Mouse (Mus musculus): ENCODE results near the gene Cbarp. TPM values are rescaled to one million over a fixed set of nuclear protein-coding genes. Genes with fewer than 3 reads are reported as not detected.

Gene Cbarp
- total and polyA plus RNA-seq, 3 experiments = 0.19 to 2.4 (median 2.3) TPM

GRCm38 (mm10) chr10:80084817-80085487 lies 55.7 kb downstream of the Cbarp start:
- TF ChIP-seq TCF12 (IDR thresholded peaks at IDR 0.05; ENCODE audit: low read depth, low read length) = no peak
- no peak for TF ChIP-seq USF1 (IDR thresholded peaks at IDR 0.05; ENCODE audit: low read depth, low read length)
- no peak for TF ChIP-seq POLR2A (IDR thresholded peaks at IDR 0.05; ENCODE audit: low read depth, low read length)
- no peak for TF ChIP-seq CHD2 (IDR thresholded peaks at IDR 0.05; ENCODE audit: low read length)
- TF ChIP-seq PAX5 (IDR thresholded peaks at IDR 0.05; ENCODE audit: low read length) = no peak
- no peak for TF ChIP-seq RAD21 (IDR thresholded peaks at IDR 0.05; ENCODE audit: low read depth, low read length)
- no peak for TF ChIP-seq JUN (IDR thresholded peaks at IDR 0.05; ENCODE audit: insufficient read depth, low read depth, low read length)
- TF ChIP-seq ETS1 (conservative IDR thresholded peaks at IDR 0.05; ENCODE audit: low read depth, low read length) = no peak
- TF ChIP-seq HCFC1 (IDR thresholded peaks at IDR 0.05; ENCODE audit: low read depth, low read length) = no peak
- no peak for TF ChIP-seq ELF1 (IDR thresholded peaks at IDR 0.05; ENCODE audit: low read depth, low read length)
- no peak for TF ChIP-seq USF2 (conservative IDR thresholded peaks at IDR 0.05; ENCODE audit: low read depth, low read length)
- no peak for TF ChIP-seq POLR2AphosphoS2 (IDR thresholded peaks at IDR 0.05; ENCODE audit: low read depth, low read length)
- TF ChIP-seq MEF2A (IDR thresholded peaks at IDR 0.05; ENCODE audit: borderline replicate concordance, low read depth, low read length) = no peak
- TF ChIP-seq ZMIZ1 (IDR thresholded peaks at IDR 0.05; ENCODE audit: low read depth, low read length) = no peak
- no peak for TF ChIP-seq JUND (conservative IDR thresholded peaks at IDR 0.05; ENCODE audit: low read depth, low read length)
- TF ChIP-seq E2F4 (IDR thresholded peaks at IDR 0.05; ENCODE audit: insufficient replicate concordance, low read depth, low read length) = no peak
- TF ChIP-seq MAZ (IDR thresholded peaks at IDR 0.05; ENCODE audit: low read depth, low read length) = no peak
- TF ChIP-seq ZNF384 (IDR thresholded peaks at IDR 0.05; ENCODE audit: low read depth, low read length) = no peak

GRCm38 (mm10) chr10:80081075-80081474 lies 59.6 kb downstream of the Cbarp start:
- Histone ChIP-seq H3K4me1 (ENCODE audit: control insufficient read depth in 1 of 2, insufficient read depth in 2 of 2) (peaks cover 31 to 70% of the 10 kb centered on the region in 2 experiments), H3K27ac (ENCODE audit: insufficient read depth, low read depth) (no peak overlapping the region), H3K4me3 (replicated peaks in 1 of 3; ENCODE audit: low read depth in 2 of 3, low read length in 2 of 3, poor library complexity in 1 of 3) (no peak overlapping the region), H3K27me3 (replicated peaks) (no peaks in the 10 kb centered on the region), H3K36me3 (replicated peaks in 1 of 2; ENCODE audit: control insufficient read depth in 1 of 2, insufficient read depth in 1 of 2, low read length in 1 of 2) (peaks cover 57 to 95% of the 10 kb centered on the region in 2 experiments), H3K9ac (ENCODE audit: insufficient read depth, low read depth) (no peak overlapping the region), H3K79me2 (replicated peaks; ENCODE audit: control insufficient read depth, extremely low read depth, insufficient read depth, poor library complexity, severe bottlenecking) (no peaks in the 10 kb centered on the region), H3K9me3 (replicated peaks; ENCODE audit: low read length) (no peaks in the 10 kb centered on the region), H3K4me2 (ENCODE audit: insufficient read depth, low read depth, poor library complexity, severe bottlenecking) (no peak overlapping the region)
- no peak for DNase-seq (ENCODE audit: extremely low read depth)
- dilution Hi-C loops (cut with MboI; ENCODE audit: extremely low pct_ligation_motif_present, extremely low pct_unique_long_range_greater_than_20kb, low sequenced_read_pairs) (no loop called here), in situ Hi-C loops (cut with MboI; ENCODE audit: low pct_ligation_motif_present, low pct_unique_long_range_greater_than_20kb, low sequenced_read_pairs) (no loop called here)
- TF ChIP-seq SMC3 (IDR thresholded peaks at IDR 0.05; ENCODE audit: low read depth, low read length) = peak; percentile 13; the same call in 1 of the 2 replicates
- peak in 1 of 2 experiments; percentile 37; a peak in 2 of 4 replicates for TF ChIP-seq CTCF (conservative IDR thresholded peaks at IDR 0.05 in 1 of 2, IDR thresholded peaks at IDR 0.05 in 1 of 2; ENCODE audit: low read depth in 2 of 2, low read length in 2 of 2)
- TF ChIP-seq E2F4 (IDR thresholded peaks at IDR 0.05; ENCODE audit: insufficient replicate concordance, low read depth, low read length) = no peak

More at GRCm38 (mm10) chr10:80084817-80085487, 55.7 kb downstream of the Cbarp start:
- dilution Hi-C loops (cut with MboI; ENCODE audit: extremely low pct_ligation_motif_present, extremely low pct_unique_long_range_greater_than_20kb, low sequenced_read_pairs) = no loop called here
- in situ Hi-C loops (cut with MboI; ENCODE audit: low pct_ligation_motif_present, low pct_unique_long_range_greater_than_20kb, low sequenced_read_pairs) = no loop called here
- no peak for DNase-seq (ENCODE audit: extremely low read depth)
- Histone ChIP-seq H3K27ac (ENCODE audit: insufficient read depth, low read depth) (no peak overlapping the region), H3K9me3 (replicated peaks; ENCODE audit: low read length) (no peaks in the 10 kb centered on the region), H3K79me2 (replicated peaks; ENCODE audit: control insufficient read depth, extremely low read depth, insufficient read depth, poor library complexity, severe bottlenecking) (no peaks in the 10 kb centered on the region), H3K4me2 (ENCODE audit: insufficient read depth, low read depth, poor library complexity, severe bottlenecking) (no peak overlapping the region), H3K36me3 (replicated peaks in 1 of 2; ENCODE audit: control insufficient read depth in 1 of 2, insufficient read depth in 1 of 2, low read length in 1 of 2) (peaks cover 43 to 93% of the 10 kb centered on the region in 2 experiments), H3K9ac (ENCODE audit: insufficient read depth, low read depth) (no peak overlapping the region), H3K4me1 (ENCODE audit: control insufficient read depth in 1 of 2, insufficient read depth in 2 of 2) (peaks cover 18 to 61% of the 10 kb centered on the region in 2 experiments), H3K27me3 (replicated peaks) (no peaks in the 10 kb centered on the region), H3K4me3 (replicated peaks in 1 of 3; ENCODE audit: low read depth in 2 of 3, low read length in 2 of 3, poor library complexity in 1 of 3) (no peak overlapping the region)

Other genes starting within 250 kb of the Cbarp start
Only the 20 nearest of the 33 such genes appear.
- gene Grin3b, start 170.1 kb downstream of the Cbarp start, total RNA-seq (2012; rRNA removed) = 0.59 and 0.76 TPM in 2 replicates
- 0.27 and 0.30 TPM in 2 replicates for gene Grin3b, start 170.1 kb downstream of the Cbarp start, total RNA-seq (2014; rRNA removed)
- gene Grin3b, start 170.1 kb downstream of the Cbarp start, polyA plus RNA-seq (2012; ENCODE audit: insufficient read length, low read depth) = 0.56 and 0.78 TPM in 2 replicates
- 67.1 and 71.7 TPM in 2 replicates for gene Tmem259, start 156.5 kb downstream of the Cbarp start, total RNA-seq (2012; rRNA removed)
- gene Tmem259, start 156.5 kb downstream of the Cbarp start, total RNA-seq (2014; rRNA removed) = 50.1 and 50.2 TPM in 2 replicates
- gene Tmem259, start 156.5 kb downstream of the Cbarp start, polyA plus RNA-seq (2012; ENCODE audit: insufficient read length, low read depth) = 66.0 and 84.2 TPM in 2 replicates
- 26.3 and 26.9 TPM in 2 replicates for gene Cnn2, start 152.3 kb downstream of the Cbarp start, total RNA-seq (2012; rRNA removed)
- 46.3 and 49.0 TPM in 2 replicates for gene Cnn2, start 152.3 kb downstream of the Cbarp start, total RNA-seq (2014; rRNA removed)
- 52.6 and 62.7 TPM in 2 replicates for gene Cnn2, start 152.3 kb downstream of the Cbarp start, polyA plus RNA-seq (2012; ENCODE audit: insufficient read length, low read depth)
- gene Abca7, start 144.3 kb downstream of the Cbarp start, total RNA-seq (2012; rRNA removed) = 6.8 and 7.0 TPM in 2 replicates
- gene Abca7, start 144.3 kb downstream of the Cbarp start, total RNA-seq (2014; rRNA removed) = 2.3 TPM in 2 replicates
- gene Abca7, start 144.3 kb downstream of the Cbarp start, polyA plus RNA-seq (2012; ENCODE audit: insufficient read length, low read depth) = 5.4 and 6.1 TPM in 2 replicates
- 23.4 and 25.9 TPM in 2 replicates for gene Arhgap45, start 124.2 kb downstream of the Cbarp start, total RNA-seq (2012; rRNA removed)
- 10.3 and 11.8 TPM in 2 replicates for gene Arhgap45, start 124.2 kb downstream of the Cbarp start, total RNA-seq (2014; rRNA removed)
- gene Arhgap45, start 124.2 kb downstream of the Cbarp start, polyA plus RNA-seq (2012; ENCODE audit: insufficient read length, low read depth) = 20.2 and 21.2 TPM in 2 replicates
- gene Polr2e, start 101.0 kb downstream of the Cbarp start, total RNA-seq (2012; rRNA removed) = 127 and 132 TPM in 2 replicates
- 98.3 and 105 TPM in 2 replicates for gene Polr2e, start 101.0 kb downstream of the Cbarp start, total RNA-seq (2014; rRNA removed)
- gene Polr2e, start 101.0 kb downstream of the Cbarp start, polyA plus RNA-seq (2012; ENCODE audit: insufficient read length, low read depth) = 194 and 227 TPM in 2 replicates
- 368 and 459 TPM in 2 replicates for gene Gpx4, start 93.7 kb downstream of the Cbarp start, total RNA-seq (2012; rRNA removed)
- 352 and 386 TPM in 2 replicates for gene Gpx4, start 93.7 kb downstream of the Cbarp start, total RNA-seq (2014; rRNA removed)
- gene Gpx4, start 93.7 kb downstream of the Cbarp start, polyA plus RNA-seq (2012; ENCODE audit: insufficient read length, low read depth) = 332 and 353 TPM in 2 replicates
- 20.7 and 22.6 TPM in 2 replicates for gene Sbno2, start 35.3 kb downstream of the Cbarp start, total RNA-seq (2012; rRNA removed)
- 9.0 and 9.7 TPM in 2 replicates for gene Sbno2, start 35.3 kb downstream of the Cbarp start, total RNA-seq (2014; rRNA removed)
- 21.1 and 24.2 TPM in 2 replicates for gene Sbno2, start 35.3 kb downstream of the Cbarp start, polyA plus RNA-seq (2012; ENCODE audit: insufficient read length, low read depth)
- gene Stk11, start 25.0 kb downstream of the Cbarp start, total RNA-seq (2012; rRNA removed) = 64.8 and 65.9 TPM in 2 replicates
- gene Stk11, start 25.0 kb downstream of the Cbarp start, total RNA-seq (2014; rRNA removed) = 47.4 and 48.5 TPM in 2 replicates
- 93.4 and 94.9 TPM in 2 replicates for gene Stk11, start 25.0 kb downstream of the Cbarp start, polyA plus RNA-seq (2012; ENCODE audit: insufficient read length, low read depth)
- gene Atp5d, start 2.2 kb downstream of the Cbarp start, total RNA-seq (2012; rRNA removed) = 270 and 326 TPM in 2 replicates
- 85.8 and 106 TPM in 2 replicates for gene Atp5d, start 2.2 kb downstream of the Cbarp start, total RNA-seq (2014; rRNA removed)
- 306 and 352 TPM in 2 replicates for gene Atp5d, start 2.2 kb downstream of the Cbarp start, polyA plus RNA-seq (2012; ENCODE audit: insufficient read length, low read depth)
- gene Midn, start 7.4 kb upstream of the Cbarp start, total RNA-seq (2012; rRNA removed) = 11.6 and 16.2 TPM in 2 replicates
- 3.9 and 4.7 TPM in 2 replicates for gene Midn, start 7.4 kb upstream of the Cbarp start, total RNA-seq (2014; rRNA removed)
- gene Midn, start 7.4 kb upstream of the Cbarp start, polyA plus RNA-seq (2012; ENCODE audit: insufficient read length, low read depth) = 25.2 and 33.2 TPM in 2 replicates
- 28.3 and 34.4 TPM in 2 replicates for gene Cirbp, start 25.1 kb upstream of the Cbarp start, total RNA-seq (2012; rRNA removed)
- gene Cirbp, start 25.1 kb upstream of the Cbarp start, total RNA-seq (2014; rRNA removed) = 27.0 and 31.9 TPM in 2 replicates
- 40.2 and 45.9 TPM in 2 replicates for gene Cirbp, start 25.1 kb upstream of the Cbarp start, polyA plus RNA-seq (2012; ENCODE audit: insufficient read length, low read depth)
- gene 1600002K03Rik, start 32.1 kb upstream of the Cbarp start, total RNA-seq (2012; rRNA removed) = 30.5 and 37.7 TPM in 2 replicates
- 34.3 and 40.2 TPM in 2 replicates for gene 1600002K03Rik, start 32.1 kb upstream of the Cbarp start, total RNA-seq (2014; rRNA removed)
- gene 1600002K03Rik, start 32.1 kb upstream of the Cbarp start, polyA plus RNA-seq (2012; ENCODE audit: insufficient read length, low read depth) = 19.3 and 21.9 TPM in 2 replicates
- 0.63 and 1.5 TPM in 2 replicates for gene Efna2, start 38.6 kb upstream of the Cbarp start, total RNA-seq (2012; rRNA removed)
- gene Efna2, start 38.6 kb upstream of the Cbarp start, total RNA-seq (2014; rRNA removed) = 0.23 and 0.34 TPM in 2 replicates
- gene Efna2, start 38.6 kb upstream of the Cbarp start, polyA plus RNA-seq (2012; ENCODE audit: insufficient read length, low read depth) = 0.45 and 0.86 TPM in 2 replicates
- 35.6 and 44.3 TPM in 2 replicates for gene Mum1, start 85.6 kb upstream of the Cbarp start, total RNA-seq (2012; rRNA removed)
- gene Mum1, start 85.6 kb upstream of the Cbarp start, total RNA-seq (2014; rRNA removed) = 24.1 and 25.1 TPM in 2 replicates
- gene Mum1, start 85.6 kb upstream of the Cbarp start, polyA plus RNA-seq (2012; ENCODE audit: insufficient read length, low read depth) = 22.9 and 24.1 TPM in 2 replicates
- gene Ndufs7, start 108.3 kb upstream of the Cbarp start, total RNA-seq (2012; rRNA removed) = 248 and 282 TPM in 2 replicates
- gene Ndufs7, start 108.3 kb upstream of the Cbarp start, total RNA-seq (2014; rRNA removed) = 124 and 154 TPM in 2 replicates
- 222 and 228 TPM in 2 replicates for gene Ndufs7, start 108.3 kb upstream of the Cbarp start, polyA plus RNA-seq (2012; ENCODE audit: insufficient read length, low read depth)
- 0.30 and 0.38 TPM in 2 replicates for gene Gamt, start 120.2 kb upstream of the Cbarp start, total RNA-seq (2012; rRNA removed)
- 0.24 TPM in 1 of 2 replicates, not detected in the other for gene Gamt, start 120.2 kb upstream of the Cbarp start, total RNA-seq (2014; rRNA removed)
- gene Gamt, start 120.2 kb upstream of the Cbarp start, polyA plus RNA-seq (2012; ENCODE audit: insufficient read length, low read depth) = 0.42 TPM in 1 of 2 replicates, not detected in the other
- 162 and 172 TPM in 2 replicates for gene Dazap1, start 120.7 kb upstream of the Cbarp start, total RNA-seq (2012; rRNA removed)
- 180 and 187 TPM in 2 replicates for gene Dazap1, start 120.7 kb upstream of the Cbarp start, total RNA-seq (2014; rRNA removed)
- gene Dazap1, start 120.7 kb upstream of the Cbarp start, polyA plus RNA-seq (2012; ENCODE audit: insufficient read length, low read depth) = 236 and 252 TPM in 2 replicates
- gene Rps15, start 151.6 kb upstream of the Cbarp start, total RNA-seq (2012; rRNA removed) = 4,610 and 5,342 TPM in 2 replicates
- gene Rps15, start 151.6 kb upstream of the Cbarp start, total RNA-seq (2014; rRNA removed) = 2,343 and 2,739 TPM in 2 replicates
- gene Rps15, start 151.6 kb upstream of the Cbarp start, polyA plus RNA-seq (2012; ENCODE audit: insufficient read length, low read depth) = 2,279 and 2,754 TPM in 2 replicates
- 0.13 TPM in 2 replicates for gene Apc2, start 155.1 kb upstream of the Cbarp start, total RNA-seq (2012; rRNA removed)
- gene Apc2, start 155.1 kb upstream of the Cbarp start, total RNA-seq (2014; rRNA removed) = not detected in 2 replicates
- 0.04 and 0.07 TPM in 2 replicates for gene Apc2, start 155.1 kb upstream of the Cbarp start, polyA plus RNA-seq (2012; ENCODE audit: insufficient read length, low read depth)